Mouse (Mus musculus): ENCODE results near the gene Adora1. TPM values are rescaled to one million over a fixed set of nuclear protein-coding genes. Genes with fewer than 3 reads are reported as not detected.
A peak's percentile ranks its signal among the peaks of the same experiment; 100 is the strongest.

Gene Adora1
- 2.8 and 3.2 TPM in 2 replicates for polyA plus RNA-seq (2015; fragmentation: Nextera tagmentation; extraction: Ambion mirVana)

DNA sequence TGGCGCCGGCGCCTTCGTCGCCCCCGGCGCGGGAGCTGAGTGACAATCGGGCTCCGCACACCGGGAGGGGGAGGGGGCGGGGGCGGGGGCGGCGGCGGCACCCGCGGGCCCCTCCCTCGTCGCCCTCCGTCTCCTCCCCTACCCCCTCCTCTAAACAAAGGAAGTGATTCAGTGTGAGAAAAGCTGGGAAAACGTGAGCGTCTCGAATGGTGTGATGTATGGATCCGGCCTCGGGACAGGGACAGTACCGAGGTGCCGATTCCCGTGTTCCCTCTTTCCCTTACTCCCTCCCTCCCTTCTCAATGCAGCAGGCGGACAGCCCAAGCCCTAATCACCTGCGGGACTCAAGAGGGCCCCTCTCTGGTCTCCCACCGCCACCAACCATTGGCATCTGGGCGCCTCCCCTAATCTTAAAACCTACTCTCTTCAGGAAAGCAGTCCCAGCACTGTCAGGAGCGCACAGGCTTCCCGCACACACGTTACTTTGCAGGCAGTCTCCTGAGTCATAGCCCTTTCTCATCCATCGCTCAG is at the start of gene Adora1:
TSS of gene Adora1 (minus strand) at position 41 of the 531 bp plus-strand sequence.
- ATAC-seq (ENCODE audit: low FRiP score, low read depth), result 0 out of 2 replicates have a peak, but pooled peaks have one; percentile 13
- Histone ChIP-seq H3K4me2 (replicated peaks) (peak within 1 kb of the TSS; percentile 95), H3K4me3 (peak within 1 kb of the TSS; percentile 52), H3K36me3 (no peaks in the 10 kb centered on the region), H3K27ac (no peak within 1 kb of the TSS), H3K27me3 (peaks cover 61% of the 10 kb centered on the region), H3K9ac (peak within 1 kb of the TSS; percentile 57), H3K9me3 (no peaks in the 10 kb centered on the region), H3K4me1 (peaks cover 23% of the 10 kb centered on the region)
- WGBS, result under 1% methylated on average over 32 of the region's 37 CpGs

DNA sequence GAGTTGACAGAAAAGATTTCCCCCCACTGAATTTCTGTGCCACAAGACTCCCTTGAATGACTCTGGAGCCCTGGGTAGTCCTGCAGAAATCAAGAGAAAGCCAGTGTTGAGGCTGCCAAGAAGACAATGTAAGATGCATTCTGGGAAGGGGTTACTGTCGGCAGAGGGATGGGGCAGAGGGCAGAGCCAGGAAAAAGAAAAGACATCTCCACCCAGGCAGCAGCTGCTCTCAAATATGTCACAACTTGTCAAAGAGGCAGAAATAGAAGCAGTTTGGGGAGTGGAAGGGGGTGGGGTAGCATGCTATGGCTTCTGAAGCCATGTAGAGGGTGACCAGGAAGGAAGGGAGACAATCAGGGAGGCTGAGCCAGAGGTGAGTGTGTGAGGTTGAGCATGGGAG is 47.9 kb upstream of the Adora1 start:
- 74% methylated on average over 1 of the region's 1 CpGs for WGBS
- no peak overlapping the region for H3K4me3 ChIP-seq
- H3K4me1 ChIP-seq, result no peaks in the 10 kb centered on the region
- no peaks in the 10 kb centered on the region for H3K36me3 ChIP-seq
- no peak overlapping the region for H3K27ac ChIP-seq
- ATAC-seq (ENCODE audit: low FRiP score, low read depth), result no peak
- H3K27me3 ChIP-seq, result no peaks in the 10 kb centered on the region
- H3K4me2 ChIP-seq (replicated peaks), result no peak overlapping the region
- no peak overlapping the region for H3K9ac ChIP-seq
- H3K9me3 ChIP-seq, result no peaks in the 10 kb centered on the region

DNA sequence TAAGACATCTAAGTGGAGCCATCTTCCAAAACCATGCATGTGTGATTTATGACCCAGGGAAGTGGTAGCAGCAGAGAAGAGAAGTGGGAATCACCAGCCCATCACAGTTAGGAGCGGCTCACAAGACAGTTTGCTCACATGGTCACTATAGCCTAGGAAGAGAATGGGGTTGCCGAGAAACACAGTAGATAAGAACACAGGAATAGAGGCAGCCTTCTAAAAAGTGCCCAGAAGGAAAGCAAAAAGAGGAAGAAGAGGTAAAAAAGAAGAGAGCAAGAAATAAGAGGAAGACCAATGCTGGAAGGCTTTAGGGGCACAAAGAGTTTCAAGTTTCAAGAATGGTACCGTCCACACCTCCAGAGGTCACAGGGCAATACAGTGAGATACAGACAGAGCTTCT is 47.1 kb upstream of the Adora1 start:
- no peak overlapping the region for H3K4me2 ChIP-seq (replicated peaks)
- H3K9ac ChIP-seq, result no peak overlapping the region

DNA sequence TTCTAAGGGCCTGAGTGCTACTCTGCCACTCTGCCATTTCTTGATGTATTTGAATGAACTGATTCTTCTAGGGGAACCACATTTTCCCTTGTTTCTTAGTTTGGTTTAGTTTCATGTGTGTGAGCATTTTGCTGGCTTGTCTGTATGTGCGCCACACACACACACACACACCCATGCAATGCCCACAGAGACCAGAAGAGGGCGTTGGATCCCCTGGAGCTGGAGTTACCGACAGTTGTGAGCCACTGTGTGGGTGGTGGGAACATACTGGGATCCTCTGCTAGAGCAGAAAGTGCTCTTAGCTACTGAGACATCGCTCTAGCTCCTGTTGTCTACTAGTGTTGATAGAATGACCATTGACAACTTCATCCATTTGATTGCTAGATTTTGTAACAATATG is 46.3 kb upstream of the Adora1 start:
- Histone ChIP-seq H3K36me3 (no peaks in the 10 kb centered on the region), H3K9ac (no peak overlapping the region), H3K27ac (no peak overlapping the region), H3K9me3 (no peaks in the 10 kb centered on the region), H3K27me3 (no peaks in the 10 kb centered on the region), H3K4me1 (no peaks in the 10 kb centered on the region), H3K4me3 (no peak overlapping the region), H3K4me2 (replicated peaks) (no peak overlapping the region)
- 70% methylated on average over 4 of the region's 4 CpGs for WGBS
- ATAC-seq (ENCODE audit: low FRiP score, low read depth), result no peak

More for the DNA sequence above, 47.1 kb upstream of the Adora1 start:
- 66% methylated on average over 3 of the region's 3 CpGs for WGBS
- H3K4me3 ChIP-seq, result no peak overlapping the region
- no peaks in the 10 kb centered on the region for H3K27me3 ChIP-seq
- H3K9me3 ChIP-seq, result no peaks in the 10 kb centered on the region
- H3K4me1 ChIP-seq, result no peaks in the 10 kb centered on the region
- ATAC-seq (ENCODE audit: low FRiP score, low read depth), result no peak
- H3K27ac ChIP-seq, result no peak overlapping the region
- H3K36me3 ChIP-seq, result no peaks in the 10 kb centered on the region

DNA sequence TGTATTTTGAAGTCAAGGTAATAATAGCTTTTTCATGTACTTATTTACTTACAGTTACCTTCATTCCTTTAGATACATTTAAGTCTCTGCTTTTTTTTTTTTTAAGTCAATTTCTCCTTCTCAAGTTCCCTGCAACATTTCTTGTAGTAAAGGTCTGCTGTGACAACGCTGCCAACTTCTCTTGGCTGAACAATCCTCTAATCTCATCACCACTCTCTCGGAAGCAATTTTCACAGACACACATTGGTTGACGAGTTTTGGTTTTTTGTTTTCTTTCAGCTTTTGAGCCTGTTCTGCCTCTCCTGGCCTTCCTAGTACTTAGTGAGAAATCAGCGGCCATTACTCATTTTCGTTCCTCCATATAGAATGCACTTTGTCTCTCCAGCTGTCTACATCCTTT is 44.9 kb upstream of the Adora1 start:
- ATAC-seq (ENCODE audit: low FRiP score, low read depth), result no peak
- no peaks in the 10 kb centered on the region for H3K36me3 ChIP-seq
- 85% methylated on average over 5 of the region's 5 CpGs for WGBS
- H3K27ac ChIP-seq, result no peak overlapping the region
- H3K27me3 ChIP-seq, result no peaks in the 10 kb centered on the region
- H3K9me3 ChIP-seq, result no peaks in the 10 kb centered on the region
- no peak overlapping the region for H3K4me2 ChIP-seq (replicated peaks)
- no peak overlapping the region for H3K4me3 ChIP-seq
- H3K9ac ChIP-seq, result no peak overlapping the region
- H3K4me1 ChIP-seq, result no peaks in the 10 kb centered on the region; the same call in 1 of the 2 replicates

DNA sequence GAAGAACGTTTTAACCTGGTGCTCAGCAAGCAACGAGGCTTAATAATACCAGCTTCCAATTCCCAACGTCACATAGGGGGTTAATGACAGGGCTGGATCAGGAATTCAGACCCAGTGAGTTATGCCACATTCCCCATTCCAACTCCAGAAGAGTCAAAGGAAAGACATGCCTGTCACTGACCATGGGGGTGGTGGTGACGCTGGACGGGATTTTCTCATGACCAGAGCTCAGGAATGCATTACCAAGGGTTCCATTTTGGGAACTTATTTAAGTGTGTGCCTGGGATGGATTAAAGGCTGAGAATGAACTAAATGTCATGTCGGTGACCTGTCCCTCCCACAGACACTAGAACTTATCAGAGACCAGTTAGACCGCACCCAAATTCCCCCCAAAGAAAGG is 41.6 kb upstream of the Adora1 start:
- no peak overlapping the region for H3K4me3 ChIP-seq
- H3K27me3 ChIP-seq, result no peaks in the 10 kb centered on the region
- peaks cover 17% of the 10 kb centered on the region for H3K4me1 ChIP-seq
- 79% methylated on average over 7 of the region's 7 CpGs for WGBS
- H3K36me3 ChIP-seq, result no peaks in the 10 kb centered on the region
- H3K9ac ChIP-seq, result no peak overlapping the region
- H3K9me3 ChIP-seq, result no peaks in the 10 kb centered on the region
- H3K4me2 ChIP-seq (replicated peaks), result no peak overlapping the region
- no peak overlapping the region for H3K27ac ChIP-seq
- ATAC-seq (ENCODE audit: low FRiP score, low read depth), result no peak

DNA sequence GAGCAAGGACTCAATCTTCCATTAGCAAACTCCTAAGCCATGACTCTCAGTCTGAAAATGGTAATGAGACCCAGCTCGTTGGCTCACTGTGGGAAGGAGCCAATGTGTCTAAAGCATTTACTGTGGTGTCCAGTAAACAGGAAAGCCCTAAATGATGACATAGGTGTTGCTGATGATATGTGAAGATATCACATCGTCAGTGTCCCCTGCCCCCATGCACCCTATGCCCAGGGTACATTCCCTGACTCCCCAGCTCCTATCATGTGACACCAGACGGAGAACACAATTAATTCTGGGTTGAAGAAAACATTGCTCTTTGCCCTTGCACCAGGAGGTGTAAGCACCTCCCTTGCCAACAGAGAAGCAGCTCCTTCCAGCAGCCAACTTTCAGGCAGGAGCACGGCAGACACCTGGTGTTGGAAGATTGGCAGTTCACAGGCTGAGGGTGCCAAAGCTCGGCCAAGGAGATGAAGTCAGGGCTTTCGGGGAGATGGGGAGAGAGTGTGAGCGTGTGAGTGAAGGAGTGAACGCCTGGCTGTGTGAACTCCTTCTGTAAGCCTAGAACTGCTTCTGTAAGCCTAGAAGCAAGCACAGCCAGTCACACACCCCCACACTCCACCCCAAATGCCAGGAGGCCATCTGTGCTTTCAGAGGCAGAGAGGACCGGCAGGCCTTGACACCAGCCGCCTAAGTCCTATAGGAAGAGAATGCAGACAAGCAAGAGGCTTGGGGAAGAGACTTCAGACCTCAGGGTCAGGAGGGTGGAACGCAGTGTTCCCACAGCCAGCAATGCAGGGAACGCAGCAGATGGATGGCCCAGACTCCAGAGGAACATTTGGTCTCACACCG is 40.6 kb upstream of the Adora1 start:
- 54% methylated on average over 13 of the region's 13 CpGs for WGBS
- Histone ChIP-seq H3K9me3 (no peaks in the 10 kb centered on the region), H3K27me3 (no peaks in the 10 kb centered on the region), H3K4me3 (no peak overlapping the region), H3K27ac (no peak overlapping the region), H3K4me2 (replicated peaks) (no peak overlapping the region), H3K4me1 (peaks cover 17% of the 10 kb centered on the region), H3K9ac (no peak overlapping the region), H3K36me3 (no peaks in the 10 kb centered on the region)
- peak; percentile 57 for ATAC-seq (ENCODE audit: low FRiP score, low read depth)

DNA sequence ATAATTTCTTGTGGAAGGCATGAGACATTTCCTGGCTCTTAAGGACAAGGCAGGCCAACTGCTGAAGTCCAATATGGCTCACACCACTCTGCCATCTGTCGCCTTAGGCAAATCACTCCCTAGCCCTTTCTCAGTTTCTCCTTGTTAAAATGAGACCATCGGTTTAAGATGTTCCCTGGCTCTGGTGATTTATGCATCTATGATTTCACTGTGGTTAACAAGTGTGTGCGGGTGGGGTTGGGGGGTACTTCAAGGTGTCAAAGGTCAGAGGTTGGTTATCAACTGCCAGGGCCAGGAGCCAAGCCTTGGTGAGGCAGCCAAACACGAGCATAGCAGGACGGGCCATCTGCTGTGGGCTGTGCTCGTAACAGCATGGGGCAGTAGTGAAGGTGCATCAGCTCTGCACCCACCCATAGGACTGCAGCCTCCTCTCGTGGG is 39.3 kb upstream of the Adora1 start:
- Histone ChIP-seq H3K4me1 (peaks cover 17% of the 10 kb centered on the region), H3K27me3 (no peaks in the 10 kb centered on the region), H3K9me3 (no peaks in the 10 kb centered on the region), H3K9ac (no peak overlapping the region), H3K4me2 (replicated peaks) (no peak overlapping the region), H3K4me3 (no peak overlapping the region), H3K36me3 (no peaks in the 10 kb centered on the region), H3K27ac (no peak overlapping the region)
- ATAC-seq (ENCODE audit: low FRiP score, low read depth), result no peak
- 63% methylated on average over 7 of the region's 7 CpGs for WGBS

DNA sequence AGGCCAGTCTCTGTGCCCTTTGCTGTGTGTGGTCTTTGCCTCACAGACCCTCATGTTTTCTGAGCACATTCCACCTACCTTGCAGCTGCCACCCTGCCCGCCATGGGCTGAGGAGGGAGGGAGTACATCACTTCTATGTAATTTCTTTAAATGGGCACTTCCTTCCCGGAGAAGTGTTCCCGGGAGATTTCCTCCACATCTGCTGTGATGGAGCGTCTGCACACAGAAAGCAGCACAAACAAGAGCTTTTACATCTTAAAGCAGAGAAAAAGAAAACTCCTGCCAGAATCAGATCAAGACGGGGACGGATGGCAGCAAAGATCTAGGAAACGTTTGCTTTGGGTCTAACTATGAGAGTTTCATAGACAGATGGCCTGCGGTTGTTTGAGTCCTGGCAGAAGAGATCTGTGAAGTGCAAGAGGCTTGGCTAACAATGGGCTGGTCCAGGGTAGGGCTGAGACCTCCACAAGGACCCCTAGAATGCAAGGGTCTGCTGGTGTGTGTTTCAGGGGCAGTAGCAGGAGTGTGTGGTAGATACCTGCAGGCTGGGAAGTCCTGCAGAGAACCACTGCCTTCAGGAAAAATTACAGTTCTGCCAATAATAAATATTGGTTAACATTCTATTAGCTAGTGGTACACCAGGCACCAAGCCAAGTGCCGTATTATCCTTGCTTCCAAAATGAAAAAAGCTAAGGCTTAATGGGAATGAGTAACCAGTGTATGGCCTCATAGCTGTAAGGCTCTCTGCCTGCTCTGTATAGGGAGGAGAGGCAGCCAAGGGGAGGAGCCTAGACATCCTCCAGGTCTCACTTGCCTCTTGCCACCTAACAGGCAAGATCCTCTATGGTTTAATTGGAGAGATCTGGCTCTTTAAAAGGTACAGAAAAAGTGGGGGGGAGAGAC is 38.5 kb upstream of the Adora1 start:
- 0 out of 2 replicates have a peak overlapping the region, but pooled peaks have one; percentile 1 for H3K9ac ChIP-seq
- 41% methylated on average over 9 of the region's 9 CpGs for WGBS
- no peaks in the 10 kb centered on the region for H3K9me3 ChIP-seq
- no peak overlapping the region for H3K4me3 ChIP-seq
- no peak for ATAC-seq (ENCODE audit: low FRiP score, low read depth)
- H3K4me2 ChIP-seq (replicated peaks), result no peak overlapping the region
- H3K27me3 ChIP-seq, result no peaks in the 10 kb centered on the region
- H3K27ac ChIP-seq, result no peak overlapping the region; the same call in 1 of the 2 replicates
- peaks cover 17% of the 10 kb centered on the region for H3K4me1 ChIP-seq
- no peaks in the 10 kb centered on the region for H3K36me3 ChIP-seq

DNA sequence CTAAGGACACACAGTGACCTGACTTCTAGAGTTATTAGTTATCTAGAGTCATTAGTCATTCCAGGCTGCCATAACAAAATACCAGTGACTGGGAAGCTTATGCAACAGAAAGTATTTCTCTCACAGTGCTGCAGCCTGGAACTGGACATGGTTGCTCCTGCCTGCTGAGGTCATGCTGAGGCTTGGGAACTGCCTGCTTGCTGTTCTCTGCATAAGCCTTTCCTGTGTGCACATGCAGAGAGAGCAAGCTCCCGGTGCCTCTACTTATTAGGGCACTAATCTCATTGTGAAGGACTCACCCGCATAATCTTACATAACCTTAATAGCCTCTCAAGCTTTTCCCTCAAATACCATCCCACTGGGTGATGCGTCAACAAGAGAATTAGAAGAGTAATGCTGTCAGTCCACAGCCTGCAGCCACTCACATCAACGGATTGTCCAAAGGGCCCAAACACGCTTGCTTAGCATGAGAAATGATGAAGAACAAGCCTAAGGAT is 37.6 kb upstream of the Adora1 start:
- peaks cover 17% of the 10 kb centered on the region for H3K4me1 ChIP-seq
- no peaks in the 10 kb centered on the region for H3K9me3 ChIP-seq
- H3K27me3 ChIP-seq, result no peaks in the 10 kb centered on the region
- no peak overlapping the region for H3K9ac ChIP-seq
- no peak for ATAC-seq (ENCODE audit: low FRiP score, low read depth)
- H3K36me3 ChIP-seq, result no peaks in the 10 kb centered on the region
- H3K27ac ChIP-seq, result no peak overlapping the region
- H3K4me3 ChIP-seq, result no peak overlapping the region
- WGBS, result 79% methylated on average over 5 of the region's 5 CpGs
- H3K4me2 ChIP-seq (replicated peaks), result no peak overlapping the region

DNA sequence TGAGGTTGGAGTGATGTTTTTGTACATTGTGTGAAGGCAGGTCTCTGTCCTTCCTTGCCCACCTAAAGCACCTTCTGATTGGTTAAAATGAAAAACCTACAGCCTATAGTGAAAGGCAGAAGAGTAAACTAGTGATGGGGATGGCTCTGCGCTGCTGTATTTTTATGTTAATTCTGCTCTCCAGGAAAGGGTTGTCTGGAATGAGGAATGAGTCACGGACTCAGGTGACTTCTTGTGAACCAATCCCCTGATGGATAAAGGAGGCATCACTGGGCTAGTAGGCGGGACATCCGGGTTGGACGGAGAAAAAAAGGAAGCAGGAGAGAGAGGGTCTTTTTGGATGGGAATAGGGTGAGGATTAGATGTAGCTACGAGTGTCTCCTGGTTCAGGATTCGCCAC is 34.8 kb upstream of the Adora1 start:
- Histone ChIP-seq H3K9ac (no peak overlapping the region), H3K27ac (no peak overlapping the region), H3K4me2 (replicated peaks) (no peak overlapping the region), H3K9me3 (no peaks in the 10 kb centered on the region), H3K36me3 (no peaks in the 10 kb centered on the region), H3K27me3 (no peaks in the 10 kb centered on the region), H3K4me3 (no peak overlapping the region), H3K4me1 (peaks cover 17% of the 10 kb centered on the region)
- 70% methylated on average over 7 of the region's 7 CpGs for WGBS
- no peak for ATAC-seq (ENCODE audit: low FRiP score, low read depth)

DNA sequence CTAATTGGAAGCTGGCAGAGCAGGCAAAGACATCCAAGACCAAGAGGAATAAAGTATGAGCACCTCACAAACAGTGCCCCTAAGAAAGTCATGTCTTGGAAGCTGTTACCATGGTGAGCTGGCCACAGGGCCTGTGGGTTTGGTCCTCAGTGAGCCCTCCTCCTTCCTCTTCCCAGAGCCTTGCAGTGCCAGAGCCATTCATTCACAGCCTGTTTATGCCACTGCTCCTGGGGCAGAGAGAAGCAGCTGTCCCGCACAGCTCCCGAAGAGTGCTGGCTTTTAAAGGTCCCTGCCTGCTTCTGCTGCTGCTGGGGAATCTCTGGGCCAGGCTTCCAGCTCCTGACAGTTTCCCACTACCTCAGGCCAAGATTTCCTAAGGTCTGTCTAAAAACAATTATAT is 30.6 kb upstream of the Adora1 start:
- Histone ChIP-seq H3K27ac (no peak overlapping the region), H3K36me3 (no peaks in the 10 kb centered on the region), H3K9me3 (peaks cover 4% of the 10 kb centered on the region; the same call in 1 of the 2 replicates), H3K9ac (no peak overlapping the region), H3K27me3 (no peaks in the 10 kb centered on the region), H3K4me3 (no peak overlapping the region), H3K4me2 (replicated peaks) (no peak overlapping the region), H3K4me1 (no peaks in the 10 kb centered on the region)
- ATAC-seq (ENCODE audit: low FRiP score, low read depth), result no peak
- 30% methylated on average over 2 of the region's 2 CpGs for WGBS

All from limb, embryonic 13.5 days (tissue).